Mouse (Mus musculus) liver, embryonic 15.5 days (tissue): Measurements from ENCODE around the gene Sart3. TPM values are rescaled to one million over a fixed set of nuclear protein-coding genes. Genes with fewer than 3 reads are reported as not detected.

Experiments
- ATAC-seq: fragments of 200-750 bp; cut with Nextera tagmentation; 2 replicates; pipeline ENCODE4 v1.8.0; 2017; ENCODE audit warnings: moderate number of reproducible peaks, mild to moderate bottlenecking, moderate library complexity; ENCODE audit not compliant: insufficient read depth
- H3K27ac ChIP-seq: fragments of 300-500 bp; sonication (generic); replicated peaks from 2 replicates; pipeline ENCODE4 v1.5.1; 2015; ENCODE audit warnings: mild to moderate bottlenecking, inconsistent platforms
- H3K27me3 ChIP-seq: fragments of 300-500 bp; sonication (generic); 2 replicates; pipeline ENCODE4 v1.6.1; 2015; ENCODE audit warnings: mild to moderate bottlenecking, inconsistent platforms
- H3K36me3 ChIP-seq: fragments of 300-500 bp; sonication (generic); replicated peaks from 2 replicates; pipeline ENCODE4 v1.6.1; 2015; ENCODE audit warnings: moderate library complexity, mild to moderate bottlenecking, inconsistent platforms
- H3K4me1 ChIP-seq: fragments of 300-500 bp; sonication (generic); replicated peaks from 2 replicates; pipeline ENCODE4 v1.6.1; 2015; ENCODE audit warnings: inconsistent platforms
- H3K4me2 ChIP-seq: fragments of 300-500 bp; sonication (generic); 2 replicates; pipeline ENCODE4 v1.6.1; 2015; ENCODE audit warnings: moderate library complexity, mild to moderate bottlenecking, inconsistent platforms
- H3K4me3 ChIP-seq: fragments of 300-500 bp; sonication (generic); replicated peaks from 2 replicates; pipeline ENCODE4 v1.5.1; 2015; ENCODE audit warnings: mild to moderate bottlenecking, inconsistent platforms
- H3K9ac ChIP-seq: fragments of 300-500 bp; sonication (generic); 2 replicates; pipeline ENCODE4 v1.6.1; 2015; ENCODE audit warnings: moderate library complexity, mild to moderate bottlenecking, inconsistent platforms
- H3K9me3 ChIP-seq: fragments of 300-500 bp; sonication (generic); replicated peaks from 2 replicates; pipeline ENCODE4 v1.6.1; 2016; ENCODE audit warnings: inconsistent platforms
- WGBS: fragments of 180-500 bp; shearing (Covaris S2); methylation state at CpG from one replicate; pipeline ENCODE4 v1.1.7; 2015; ENCODE audit warnings: mixed read lengths; ENCODE audit not compliant: insufficient replicate concordance; 5-methylcytosine and 5-hydroxymethylcytosine counted together
- polyA plus RNA-seq: library from polyadenylated mRNA; unstranded; fragments of >200 nt; fragmentation: Nextera tagmentation; extraction: Ambion mirVana; gene quantifications from 2 replicates; pipeline ENCODE4 v1.2.1, GENCODE M21; 2015

The Sart3 gene
- polyA plus RNA-seq, 1 experiment from 2014 or later, result 17.5 TPM

DNA sequence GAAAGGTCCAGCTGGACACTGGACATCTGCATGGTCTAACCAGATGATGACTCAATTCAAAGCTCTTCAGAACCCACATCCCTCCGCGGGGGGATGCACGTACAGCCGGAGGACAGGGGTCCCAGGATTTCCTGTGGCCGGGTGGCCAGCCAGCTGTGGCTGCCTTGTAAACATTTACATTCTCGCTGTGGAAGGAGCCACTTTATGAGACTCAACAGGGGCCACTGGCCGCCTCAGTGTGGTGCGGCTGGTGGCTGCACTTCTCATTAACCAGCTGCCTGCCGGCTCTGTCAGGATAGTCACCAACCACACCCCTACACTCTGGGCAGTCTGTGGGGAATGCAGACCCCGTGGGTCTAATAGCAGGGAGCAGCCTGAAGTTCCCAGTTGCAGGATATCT lies 34.1 kb upstream of the Sart3 start:
- H3K9me3 ChIP-seq, result no peaks in the 10 kb centered on the region
- H3K36me3 ChIP-seq, result no peaks in the 10 kb centered on the region
- H3K27me3 ChIP-seq, result no peaks in the 10 kb centered on the region
- H3K9ac ChIP-seq, result no peak overlapping the region
- ATAC-seq, result no peak
- no peak overlapping the region for H3K27ac ChIP-seq
- H3K4me1 ChIP-seq, result peaks cover 12% of the 10 kb centered on the region; the same call in 1 of the 2 replicates
- no peak overlapping the region for H3K4me2 ChIP-seq
- no peak overlapping the region for H3K4me3 ChIP-seq
- 15% methylated on average over 10 of the region's 10 CpGs for WGBS

DNA sequence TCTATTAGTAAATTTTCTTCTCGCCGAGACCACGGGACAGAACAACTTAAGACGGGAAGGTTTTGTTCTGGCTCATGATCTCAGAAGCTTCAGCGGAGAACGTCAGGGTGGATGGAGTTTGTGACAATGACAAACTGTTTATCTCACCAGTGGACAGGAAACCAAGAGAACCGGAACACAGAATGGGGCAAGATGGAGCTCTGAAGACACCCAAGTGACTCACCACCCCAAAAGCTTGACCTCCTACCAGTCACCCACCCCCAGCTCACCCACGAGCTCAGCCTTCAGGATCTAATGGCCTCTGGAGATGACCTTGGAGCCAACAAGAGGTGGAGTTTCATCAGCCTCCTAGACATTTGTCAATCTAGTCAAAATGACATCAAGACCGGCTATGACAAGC lies 33.0 kb upstream of the Sart3 start:
- 70% methylated on average over 9 of the region's 9 CpGs for whole genome bisulfite sequencing
- Histone ChIP-seq H3K9ac (no peak overlapping the region), H3K27ac (no peak overlapping the region), H3K4me1 (peaks cover 16% of the 10 kb centered on the region), H3K36me3 (no peaks in the 10 kb centered on the region), H3K27me3 (peaks cover 5% of the 10 kb centered on the region), H3K9me3 (no peaks in the 10 kb centered on the region), H3K4me3 (no peak overlapping the region), H3K4me2 (no peak overlapping the region)
- no peak for ATAC-seq

- no peak overlapping the region for H3K4me2 ChIP-seq
- 42% methylated on average over 7 of the region's 7 CpGs for WGBS
- H3K4me3 ChIP-seq, result no peak overlapping the region
- H3K27ac ChIP-seq, result no peak overlapping the region
- no peaks in the 10 kb centered on the region for H3K36me3 ChIP-seq
- peaks cover 19% of the 10 kb centered on the region for H3K4me1 ChIP-seq
- no peaks in the 10 kb centered on the region for H3K9me3 ChIP-seq
- H3K27me3 ChIP-seq, result peaks cover 10% of the 10 kb centered on the region
- no peak for ATAC-seq
- H3K9ac ChIP-seq, result no peak overlapping the region
Measured at GRCm38 (mm10) chr5:113804395-113804966, 32.2 kb upstream of the Sart3 start.

DNA sequence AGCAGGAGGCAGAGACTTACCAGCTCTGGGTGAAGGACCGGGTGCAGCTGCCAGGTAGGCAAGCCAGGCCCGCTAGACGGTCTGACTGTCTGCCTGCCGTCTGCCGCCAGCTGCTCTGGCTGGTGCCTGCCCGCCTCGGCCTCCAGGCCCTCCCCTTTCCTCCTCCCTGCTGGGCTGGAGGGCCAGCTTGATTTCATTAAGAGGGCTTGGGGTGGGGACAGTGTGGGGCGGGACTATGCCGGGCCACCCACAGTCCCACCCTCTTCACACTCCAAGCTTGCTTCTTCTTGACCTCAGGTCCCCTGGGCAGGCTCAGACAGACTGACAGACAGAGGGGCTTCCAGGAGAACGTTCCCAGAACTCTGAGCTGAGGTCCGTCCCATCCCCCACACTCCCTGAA lies 28.0 kb upstream of the Sart3 start, which contains the start of gene Tmem119:
Tmem119 (minus strand) TSS at position 237 of the 400 bp plus-strand sequence.
- no peak within 1 kb of the TSS for H3K27ac ChIP-seq
- no peaks in the 10 kb centered on the region for H3K9me3 ChIP-seq
- H3K9ac ChIP-seq, result no peak within 1 kb of the TSS
- 2% methylated on average over 11 of the region's 11 CpGs for WGBS
- H3K4me2 ChIP-seq, result peak within 1 kb of the TSS; percentile 36
- peak within 1 kb of the TSS; percentile 22 for H3K4me3 ChIP-seq
- H3K4me1 ChIP-seq, result peaks cover 32% of the 10 kb centered on the region
- peaks cover 14% of the 10 kb centered on the region for H3K27me3 ChIP-seq
- H3K36me3 ChIP-seq, result no peaks in the 10 kb centered on the region
- 0 out of 2 replicates have a peak, but pooled peaks have one; percentile 43 for ATAC-seq

GRCm38 (mm10) chr5:113799691-113800090 lies 27.4 kb upstream of the Sart3 start:
- ATAC-seq, result no peak
- 53% methylated on average over 5 of the region's 5 CpGs for WGBS
- peak overlapping the region; percentile 22 for H3K4me3 ChIP-seq
- no peak overlapping the region for H3K27ac ChIP-seq
- no peaks in the 10 kb centered on the region for H3K36me3 ChIP-seq
- H3K9ac ChIP-seq, result no peak overlapping the region
- no peaks in the 10 kb centered on the region for H3K9me3 ChIP-seq
- peak overlapping the region; percentile 36; the same call in 1 of the 2 replicates for H3K4me2 ChIP-seq
- peaks cover 32% of the 10 kb centered on the region for H3K4me1 ChIP-seq
- H3K27me3 ChIP-seq, result peaks cover 14% of the 10 kb centered on the region

- Histone ChIP-seq H3K36me3 (no peaks in the 10 kb centered on the region), H3K4me3 (no peak overlapping the region), H3K4me1 (peaks cover 26% of the 10 kb centered on the region), H3K27me3 (peaks cover 14% of the 10 kb centered on the region), H3K9me3 (no peaks in the 10 kb centered on the region), H3K9ac (no peak overlapping the region), H3K4me2 (no peak overlapping the region), H3K27ac (no peak overlapping the region)
- 40% methylated on average over 9 of the region's 9 CpGs for WGBS
- no peak for ATAC-seq
Measured at GRCm38 (mm10) chr5:113798525-113798924, 26.2 kb upstream of the Sart3 start.

DNA sequence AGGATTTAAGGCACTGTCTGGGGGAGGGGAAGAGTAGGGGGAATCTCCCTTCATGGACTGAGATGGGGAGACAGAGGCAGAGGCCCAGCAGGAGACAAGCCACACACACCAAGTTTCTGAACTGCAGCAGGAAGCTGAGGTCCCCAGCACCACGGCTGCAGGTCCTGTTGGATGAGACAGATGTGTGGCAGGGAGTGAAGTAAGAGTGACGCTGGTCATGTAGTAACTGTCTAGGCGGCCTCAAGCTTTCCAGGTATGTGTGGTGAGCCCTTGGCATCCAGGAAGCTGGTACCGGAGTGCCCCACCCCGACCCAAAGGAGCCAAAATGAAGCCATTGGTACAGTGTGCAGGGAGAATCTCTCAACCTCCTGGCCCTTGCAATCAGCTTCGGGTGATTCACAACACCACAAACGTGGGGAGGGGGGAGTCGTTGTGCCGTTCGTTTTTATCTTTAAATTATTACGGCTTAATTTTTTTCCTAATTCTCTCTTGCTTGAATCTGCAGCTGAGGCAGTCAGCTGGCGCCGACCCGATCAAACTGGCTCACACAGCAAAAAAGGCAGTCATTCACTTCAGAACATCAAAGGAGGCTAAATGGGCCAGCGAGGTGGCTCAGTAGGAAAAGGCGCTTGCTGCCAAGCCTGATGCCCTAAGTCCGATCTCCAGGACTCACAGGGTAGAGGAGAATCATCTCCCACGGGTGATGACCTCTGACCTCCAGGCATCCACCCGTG lies 25.0 kb upstream of the Sart3 start:
- peaks cover 26% of the 10 kb centered on the region for H3K4me1 ChIP-seq
- peak overlapping the region; percentile 19; the same call in 1 of the 2 replicates for H3K27ac ChIP-seq
- peak overlapping the region; percentile 36 for H3K4me2 ChIP-seq
- H3K27me3 ChIP-seq, result peaks cover 14% of the 10 kb centered on the region
- 27% methylated on average over 19 of the region's 19 CpGs for WGBS
- H3K4me3 ChIP-seq, result no peak overlapping the region
- H3K9ac ChIP-seq, result no peak overlapping the region
- H3K36me3 ChIP-seq, result no peaks in the 10 kb centered on the region
- ATAC-seq, result no peak
- no peaks in the 10 kb centered on the region for H3K9me3 ChIP-seq

DNA sequence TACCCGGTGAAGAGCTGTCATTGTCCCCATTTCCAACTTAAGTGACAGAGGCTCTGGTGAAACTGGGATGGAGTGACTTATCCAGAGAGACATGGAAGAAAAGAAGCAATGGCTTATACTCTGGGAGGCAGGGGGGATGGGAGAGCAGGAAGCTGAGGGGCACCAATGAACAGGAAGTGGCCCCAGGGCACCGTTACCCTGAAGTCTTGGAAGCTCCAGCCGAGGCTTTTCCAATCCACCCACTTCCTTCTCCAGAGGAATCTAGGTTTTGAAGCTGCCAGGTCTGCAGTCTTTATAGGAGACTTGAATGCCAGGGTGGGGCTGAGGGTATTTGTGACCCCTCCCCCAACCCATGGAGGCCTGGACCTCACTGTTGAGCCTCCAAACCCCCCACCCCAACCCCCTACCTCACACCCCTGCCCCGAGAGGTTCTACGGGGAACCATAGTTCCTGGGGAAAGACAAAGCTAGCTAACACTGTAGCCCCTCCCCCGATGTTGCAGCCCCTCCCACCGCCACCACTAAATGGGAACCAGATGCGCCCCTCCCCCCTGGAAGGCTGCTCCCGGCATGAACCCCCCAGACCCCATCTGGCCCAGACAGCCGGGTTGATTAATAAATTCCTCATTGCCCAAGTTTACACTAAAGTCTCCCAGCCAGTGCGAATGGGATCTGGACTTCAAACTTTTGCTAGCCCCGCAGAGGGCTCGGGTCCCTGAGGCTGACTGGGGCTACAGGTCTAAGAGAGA lies 24.3 kb upstream of the Sart3 start:
- WGBS, result 5% methylated on average over 13 of the region's 13 CpGs
- H3K27me3 ChIP-seq, result peaks cover 14% of the 10 kb centered on the region
- H3K36me3 ChIP-seq, result no peaks in the 10 kb centered on the region
- H3K4me1 ChIP-seq, result peaks cover 29% of the 10 kb centered on the region
- H3K9ac ChIP-seq, result no peak overlapping the region
- no peak for ATAC-seq
- peak overlapping the region; percentile 19; the same call in 1 of the 2 replicates for H3K27ac ChIP-seq
- no peaks in the 10 kb centered on the region for H3K9me3 ChIP-seq
- H3K4me3 ChIP-seq, result no peak overlapping the region
- H3K4me2 ChIP-seq, result peak overlapping the region; percentile 36

DNA sequence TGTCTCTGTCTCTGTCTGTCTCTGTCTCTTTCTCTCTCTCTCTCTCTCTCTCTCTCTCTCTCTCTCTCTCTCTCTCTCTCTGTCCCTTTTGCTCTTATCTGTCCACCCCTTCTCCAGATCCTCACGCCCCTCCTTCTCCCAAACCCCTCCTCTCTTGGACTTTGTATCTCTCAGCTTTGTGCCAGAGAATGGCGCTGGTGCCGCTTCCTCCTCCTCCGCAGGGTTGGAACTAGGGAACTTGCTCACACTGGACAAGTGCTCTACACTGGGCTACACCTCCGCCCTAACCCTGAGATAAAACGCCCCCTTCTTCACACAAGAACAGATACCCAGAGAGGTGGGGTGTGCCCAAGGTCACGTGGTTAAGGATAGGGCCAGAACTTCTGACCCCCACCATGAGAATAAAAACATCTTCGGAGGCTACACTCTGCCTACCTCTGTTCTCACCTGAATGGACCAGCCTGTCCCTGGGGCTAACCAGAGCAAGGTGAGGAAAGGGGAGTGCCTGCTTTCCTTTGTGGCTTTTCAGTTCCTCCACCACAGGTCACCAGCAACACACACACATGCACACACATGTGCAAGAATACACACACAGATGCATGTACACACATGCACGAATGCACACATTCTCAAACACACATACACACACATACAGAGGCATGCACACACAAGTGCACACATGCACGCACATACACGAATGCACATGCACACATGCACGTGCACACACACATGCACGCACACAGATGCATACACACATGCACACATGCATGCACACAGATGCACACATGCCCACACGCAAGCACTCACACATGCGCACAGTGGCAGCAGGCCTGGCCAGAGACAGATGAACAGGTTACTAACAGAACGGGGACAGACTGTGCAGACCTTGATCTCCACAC lies 19.1 kb upstream of the Sart3 start:
- Histone ChIP-seq H3K9ac (no peak overlapping the region), H3K4me2 (no peak overlapping the region), H3K9me3 (no peaks in the 10 kb centered on the region), H3K36me3 (no peaks in the 10 kb centered on the region), H3K4me1 (peaks cover 26% of the 10 kb centered on the region), H3K4me3 (no peak overlapping the region), H3K27ac (0 out of 2 replicates have a peak overlapping the region, but pooled peaks have one; percentile 6), H3K27me3 (no peaks in the 10 kb centered on the region)
- ATAC-seq, result no peak
- 54% methylated on average over 16 of the region's 16 CpGs for WGBS

GRCm38 (mm10) chr5:113790453-113791196 lies 18.3 kb upstream of the Sart3 start:
- no peaks in the 10 kb centered on the region for H3K9me3 ChIP-seq
- H3K27me3 ChIP-seq, result no peaks in the 10 kb centered on the region
- H3K4me3 ChIP-seq, result no peak overlapping the region
- no peaks in the 10 kb centered on the region for H3K36me3 ChIP-seq
- WGBS, result 25% methylated on average over 11 of the region's 11 CpGs
- no peak overlapping the region for H3K4me2 ChIP-seq
- H3K4me1 ChIP-seq, result peaks cover 25% of the 10 kb centered on the region
- no peak overlapping the region for H3K9ac ChIP-seq
- no peak for ATAC-seq
- 0 out of 2 replicates have a peak overlapping the region, but pooled peaks have one; percentile 6 for H3K27ac ChIP-seq
